Mouse (Mus musculus) midbrain, postnatal 0 days (tissue): ENCODE data around the gene Cyb561d1. TPM values are rescaled to one million over a fixed set of nuclear protein-coding genes. Genes with fewer than 3 reads are reported as not detected.

ENCODE experiments used
- ATAC-seq: fragments of 200-750 bp; cut with Nextera tagmentation; 2 replicates; pipeline ENCODE4 v1.8.0; 2017; ENCODE audit warnings: moderate number of reproducible peaks, mild to moderate bottlenecking, moderate TSS enrichment, moderate library complexity; ENCODE audit not compliant: low FRiP score
- DNase-seq: peaks from one replicate; pipeline ENCODE4 v3.0.0-alpha.2; 2015; ENCODE audit warnings: low spot score
- H3K27ac ChIP-seq: fragments of 300-500 bp; sonication (generic); 2 replicates; pipeline ENCODE4 v1.5.1; 2014; ENCODE audit warnings: low read depth, mild to moderate bottlenecking, low read length, mixed read lengths
- H3K27me3 ChIP-seq: fragments of 300-500 bp; sonication (generic); 2 replicates; pipeline ENCODE4 v1.6.1; 2014; ENCODE audit warnings: low read length, control low read depth, mixed read lengths; ENCODE audit not compliant: insufficient read depth
- H3K36me3 ChIP-seq: fragments of 300-500 bp; sonication (generic); 2 replicates; pipeline ENCODE4 v1.6.1; 2014; ENCODE audit warnings: low read length, control low read depth, mixed read lengths; ENCODE audit not compliant: insufficient read depth
- H3K4me1 ChIP-seq: fragments of 300-500 bp; sonication (generic); 2 replicates; pipeline ENCODE4 v1.6.1; 2014; ENCODE audit warnings: mild to moderate bottlenecking, control low read depth, antibody characterized with exemption, low read length, mixed read lengths; ENCODE audit not compliant: insufficient read depth
- H3K4me2 ChIP-seq: fragments of 300-500 bp; sonication (generic); 2 replicates; pipeline ENCODE4 v1.6.1; 2014; ENCODE audit warnings: low read depth, mild to moderate bottlenecking, low read length, mixed read lengths; ENCODE audit not compliant: poor library complexity, severe bottlenecking
- H3K4me3 ChIP-seq: fragments of 300-500 bp; sonication (generic); 2 replicates; pipeline ENCODE4 v1.5.1; 2014; ENCODE audit warnings: low read depth, mild to moderate bottlenecking, low read length, moderate library complexity
- H3K9ac ChIP-seq: fragments of 300-500 bp; sonication (generic); replicated peaks from 2 replicates; pipeline ENCODE4 v1.6.1; 2014; ENCODE audit warnings: mild to moderate bottlenecking, low read length, moderate library complexity, mixed read lengths; ENCODE audit not compliant: poor library complexity, severe bottlenecking
- H3K9me3 ChIP-seq: fragments of 300-500 bp; sonication (generic); 2 replicates; pipeline ENCODE4 v1.6.1; 2016; ENCODE audit warnings: low read length, control low read depth
- CTCF ChIP-seq: IDR thresholded peaks from 2 replicates; pipeline ENCODE4 v1.5.1; 2016; ENCODE audit warnings: antibody characterized with exemption, mild to moderate bottlenecking
- WGBS: fragments of 180-500 bp; shearing (Covaris S2); extraction: QIAGEN DNeasy Blood & Tissue Kit; methylation state at CpG from one replicate; pipeline ENCODE4 v1.1.7; 2014; 5-methylcytosine and 5-hydroxymethylcytosine counted together
- polyA plus RNA-seq: library from polyadenylated mRNA; unstranded; fragments of >200 nt; fragmentation: Nextera tagmentation; extraction: Ambion mirVana; gene quantifications from 2 replicates; pipeline ENCODE4 v1.2.1, GENCODE M21; 2015
- total RNA-seq: library from RNA; depleted of rRNA; stranded (reverse); fragments of >200 nt; gene quantifications from 2 replicates; pipeline ENCODE4 v1.2.3, GENCODE M21; 2014

The Cyb561d1 gene
- total and polyA plus RNA-seq, 2 experiments from 2014 or later = 3.7 to 4.0 TPM

GRCm38 (mm10) chr3:108199231-108199630 is 1.8 kb downstream of the Cyb561d1 start:
- 95% methylated on average over 6 of the region's 6 CpGs for WGBS
- H3K4me1 ChIP-seq = peaks cover 5% of the 10 kb centered on the region; the same call in 1 of the 2 replicates
- no peaks in the 10 kb centered on the region for H3K9me3 ChIP-seq
- H3K4me2 ChIP-seq = no peak overlapping the region
- no peak overlapping the region for H3K4me3 ChIP-seq
- H3K9ac ChIP-seq = no peak overlapping the region
- peaks cover 12% of the 10 kb centered on the region for H3K36me3 ChIP-seq
- no peaks in the 10 kb centered on the region for H3K27me3 ChIP-seq
- H3K27ac ChIP-seq = no peak overlapping the region
- TF ChIP-seq CTCF = no peak
- DNase-seq = no peak
- no peak for ATAC-seq

GRCm38 (mm10) chr3:108197066-108197497 is 3.9 kb downstream of the Cyb561d1 start:
- 18% methylated on average over 14 of the region's 14 CpGs for WGBS
- Histone ChIP-seq H3K4me3 (no peak overlapping the region), H3K27ac (no peak overlapping the region), H3K27me3 (no peaks in the 10 kb centered on the region), H3K4me2 (0 out of 2 replicates have a peak overlapping the region, but pooled peaks have one; percentile 0), H3K4me1 (peaks cover 5% of the 10 kb centered on the region; the same call in 1 of the 2 replicates), H3K9ac (no peak overlapping the region), H3K36me3 (no peaks in the 10 kb centered on the region), H3K9me3 (no peaks in the 10 kb centered on the region)
- DNase-seq = peak; percentile 72
- ATAC-seq = 0 out of 2 replicates have a peak, but pooled peaks have one; percentile 13
- no peak for TF ChIP-seq CTCF

- Histone ChIP-seq H3K9ac (no peak overlapping the region), H3K27ac (peak overlapping the region; percentile 32; the same call in 1 of the 2 replicates), H3K4me3 (no peak overlapping the region), H3K27me3 (no peaks in the 10 kb centered on the region), H3K4me1 (peaks cover 5% of the 10 kb centered on the region; the same call in 1 of the 2 replicates), H3K4me2 (no peak overlapping the region), H3K36me3 (0 out of 2 replicates have a peak, but pooled peaks cover 4% of the 10 kb centered on the region), H3K9me3 (no peaks in the 10 kb centered on the region)
- DNase-seq (peak; percentile 57), ATAC-seq (no peak)
- no peak for TF ChIP-seq CTCF
- 63% methylated on average over 7 of the region's 7 CpGs for WGBS
Observed at GRCm38 (mm10) chr3:108195941-108196590, 4.9 kb downstream of the Cyb561d1 start.

- ATAC-seq = no peak
- H3K4me3 ChIP-seq = no peak overlapping the region
- no peaks in the 10 kb centered on the region for H3K27me3 ChIP-seq
- 83% methylated on average over 4 of the region's 4 CpGs for WGBS
- peaks cover 10% of the 10 kb centered on the region; the same call in 1 of the 2 replicates for H3K36me3 ChIP-seq
- no peak overlapping the region for H3K4me2 ChIP-seq
- no peak for DNase-seq
- H3K9me3 ChIP-seq = no peaks in the 10 kb centered on the region
- no peak overlapping the region for H3K27ac ChIP-seq
- no peak for TF ChIP-seq CTCF
- H3K4me1 ChIP-seq = peaks cover 5% of the 10 kb centered on the region; the same call in 1 of the 2 replicates
- H3K9ac ChIP-seq = no peak overlapping the region
Observed at GRCm38 (mm10) chr3:108195287-108195686, 5.7 kb downstream of the Cyb561d1 start.

- Histone ChIP-seq H3K4me1 (peaks cover 5% of the 10 kb centered on the region; the same call in 1 of the 2 replicates), H3K4me2 (no peak overlapping the region), H3K36me3 (peaks cover 18% of the 10 kb centered on the region; the same call in 1 of the 2 replicates), H3K4me3 (no peak overlapping the region), H3K9ac (no peak overlapping the region), H3K27me3 (no peaks in the 10 kb centered on the region), H3K27ac (no peak overlapping the region), H3K9me3 (no peaks in the 10 kb centered on the region)
- 76% methylated on average over 4 of the region's 4 CpGs for WGBS
- TF ChIP-seq CTCF = no peak
- ATAC-seq (no peak), DNase-seq (no peak)
Observed at GRCm38 (mm10) chr3:108193686-108194085, 7.3 kb downstream of the Cyb561d1 start.

GRCm38 (mm10) chr3:108189897-108190296 is 11.1 kb downstream of the Cyb561d1 start:
- TF ChIP-seq CTCF = no peak
- Histone ChIP-seq H3K4me1 (peaks cover 4% of the 10 kb centered on the region; the same call in 1 of the 2 replicates), H3K27me3 (no peaks in the 10 kb centered on the region), H3K4me3 (no peak overlapping the region), H3K36me3 (peaks cover 25% of the 10 kb centered on the region), H3K27ac (no peak overlapping the region), H3K9me3 (no peaks in the 10 kb centered on the region), H3K4me2 (no peak overlapping the region), H3K9ac (0 out of 2 replicates have a peak overlapping the region, but pooled peaks have one; percentile 8)
- 70% methylated on average over 5 of the region's 5 CpGs for WGBS
- DNase-seq (no peak), ATAC-seq (no peak)
